In genomic region chr10:39716936-39717335, GRCm38 (mm10) we compare ENCODE assay signal across 23 mouse cellular contexts. TPM values are rescaled to one million over a fixed set of nuclear protein-coding genes. Genes with fewer than 3 reads are reported as not detected.
A peak's percentile ranks its signal among the peaks of the same experiment; 100 is the strongest.
DNase-seq lines count a peak whose midpoint lies in the region; ATAC-seq and TF ChIP-seq lines count a peak whose summit lies in the region.
"Had no signal": no experiment of that assay in that cellular context is flagged by ENCODE, and none has a peak within 500 bp of the region (broad histone marks: within the 10 kb centered on the region; RNA-seq: fewer than 3 reads in every experiment).

No protein-coding gene starts in this region.

- intact Hi-C loops in left cerebral cortex, postnatal 4 days (cut with DNase I): no loop called here

- no peak overlapping the region for H3K4me2 ChIP-seq in heart, embryonic 16.5 days (ENCODE audit: low read depth, low read length)
- H3K4me2 ChIP-seq in intestine, postnatal 0 days (replicated peaks; ENCODE audit: low read depth): no peak overlapping the region
- H3K4me2 ChIP-seq: embryonic facial prominence, embryonic 12.5 days; forebrain, embryonic 12.5 days; heart, embryonic 13.5 days; hindbrain, embryonic 13.5 days; intestine, embryonic 15.5 days had no signal

- 82% methylated on average over 5 of the region's 5 CpGs for WGBS in heart, embryonic 16.5 days
- 84% methylated on average over 5 of the region's 5 CpGs for whole genome bisulfite sequencing in intestine, postnatal 0 days

- no peak overlapping the region for H3K4me3 ChIP-seq in heart, embryonic 16.5 days (ENCODE audit: low read length)
- H3K4me3 ChIP-seq in intestine, postnatal 0 days (ENCODE audit: low read depth, low read length): no peak overlapping the region
- H3K4me3 ChIP-seq: embryonic facial prominence, embryonic 12.5 days; forebrain, embryonic 12.5 days; heart, adult 2 months; heart, embryonic 13.5 days; hindbrain, embryonic 13.5 days; intestine, embryonic 15.5 days had no signal

- H3K36me3 ChIP-seq in heart, embryonic 16.5 days (ENCODE audit: control insufficient read depth, insufficient read depth): no peaks in the 10 kb centered on the region
- no peaks in the 10 kb centered on the region for H3K36me3 ChIP-seq in intestine, postnatal 0 days (ENCODE audit: control insufficient read depth, insufficient read depth)
- H3K36me3 ChIP-seq: embryonic facial prominence, embryonic 12.5 days; hindbrain, embryonic 13.5 days; intestine, embryonic 15.5 days had no signal

- H3K27me3 ChIP-seq in heart, embryonic 16.5 days (ENCODE audit: control insufficient read depth, insufficient read depth, low read length): no peaks in the 10 kb centered on the region
- no peaks in the 10 kb centered on the region for H3K27me3 ChIP-seq in intestine, postnatal 0 days (replicated peaks; ENCODE audit: control insufficient read depth, insufficient read depth, low read length)
- H3K27me3 ChIP-seq: embryonic facial prominence, embryonic 12.5 days; forebrain, embryonic 12.5 days; heart, embryonic 13.5 days; hindbrain, embryonic 13.5 days; intestine, embryonic 15.5 days had no signal

- no peaks in the 10 kb centered on the region for H3K4me1 ChIP-seq in heart, embryonic 16.5 days (ENCODE audit: control insufficient read depth, insufficient read depth, low read length)
- H3K4me1 ChIP-seq in intestine, postnatal 0 days (replicated peaks; ENCODE audit: control insufficient read depth, insufficient read depth, low read length): no peaks in the 10 kb centered on the region
- H3K4me1 ChIP-seq: embryonic facial prominence, embryonic 12.5 days; forebrain, embryonic 12.5 days; hindbrain, embryonic 13.5 days; intestine, embryonic 15.5 days had no signal

- no peaks in the 10 kb centered on the region for H3K9me3 ChIP-seq in heart, embryonic 16.5 days (replicated peaks; ENCODE audit: control insufficient read depth, low read length)
- H3K9me3 ChIP-seq in intestine, postnatal 0 days (ENCODE audit: control insufficient read depth): no peaks in the 10 kb centered on the region
- H3K9me3 ChIP-seq: embryonic facial prominence, embryonic 12.5 days; forebrain, embryonic 12.5 days; G1E; heart, embryonic 13.5 days; hindbrain, embryonic 13.5 days; intestine, embryonic 15.5 days had no signal

- TF ChIP-seq CTCF in intestine, postnatal 0 days (IDR thresholded peaks at IDR 0.05; ENCODE audit: low read depth): no peak

- DNase-seq in heart, adult 9 months (ENCODE audit: low spot score in 2 of 2): no peak
- DNase-seq in thymus, postnatal 14 days: peak; percentile 5
- DNase-seq in thymus, postnatal 0 days (ENCODE audit: low spot score): no peak
- peak; percentile 79 for DNase-seq in R1 (ENCODE audit: low read depth, low spot score)
- no peak for DNase-seq in left cerebral cortex, postnatal 4 days
- DNase-seq: adrenal gland, postnatal 10 days; cerebellum, adult 11 months; cerebellum, adult 8-10 months; cerebellum, postnatal 14 days; embryo, embryonic 11 days; forebrain, postnatal 0 days; gastrocnemius, postnatal 14 days; heart, adult 2 months; heart, postnatal 14 days had no signal

- no peak overlapping the region for H3K27ac ChIP-seq in heart, embryonic 16.5 days (ENCODE audit: low read length)
- H3K27ac ChIP-seq in intestine, postnatal 0 days (ENCODE audit: low read depth, low read length): no peak overlapping the region
- H3K27ac ChIP-seq: embryonic facial prominence, embryonic 12.5 days; forebrain, embryonic 12.5 days; heart, adult 2 months; heart, embryonic 13.5 days; hindbrain, embryonic 13.5 days; intestine, embryonic 15.5 days had no signal

- 0 out of 2 replicates have a peak, but pooled peaks have one; percentile 6 for ATAC-seq in heart, embryonic 16.5 days (replicated peaks; ENCODE audit: extremely low read depth, insufficient read depth, low FRiP score)
- ATAC-seq in megakaryocyte progenitor cell, adult 5-6 weeks (replicated peaks; ENCODE audit: poor library complexity): peak; percentile 34; the same call in 1 of the 2 replicates
- no peak for ATAC-seq in intestine, postnatal 0 days
- ATAC-seq: forebrain, postnatal 0 days; intestine, embryonic 15.5 days had no signal

- H3K9ac ChIP-seq in heart, embryonic 16.5 days (ENCODE audit: low read length): no peak overlapping the region
- no peak overlapping the region for H3K9ac ChIP-seq in intestine, postnatal 0 days (ENCODE audit: low read depth, low read length)
- H3K9ac ChIP-seq: embryonic facial prominence, embryonic 12.5 days; forebrain, embryonic 12.5 days; forebrain, postnatal 0 days; heart, embryonic 13.5 days; hindbrain, embryonic 13.5 days; intestine, embryonic 15.5 days had no signal

RNA-seq across cellular contexts. Expression of gene Rev3l, which starts 15.0 kb away (rescaled TPM):
- 8.4 and 9.3 TPM in 2 replicates for polyA plus RNA-seq in heart, embryonic 16.5 days (2015; fragmentation: Nextera tagmentation; extraction: Ambion mirVana)
- 12.4 and 13.2 TPM in 2 replicates for polyA plus RNA-seq in thymus, postnatal 0 days (2015; fragmentation: Nextera tagmentation; extraction: Ambion mirVana)
- total RNA-seq in megakaryocyte progenitor cell, adult 5-6 weeks (2015): 35.6 and 40.7 TPM in 2 replicates
- total RNA-seq in megakaryocyte progenitor cell, adult 5-6 weeks (2017): 18.8 and 23.7 TPM in 2 replicates
- total RNA-seq in left cerebral cortex, postnatal 4 days (2021): 100 to 1,000 TPM; 117 to 121 TPM
- 7.0 TPM in 2 replicates for polyA plus RNA-seq in intestine, postnatal 0 days (2015; fragmentation: Nextera tagmentation; extraction: Ambion mirVana)

Comparison
In these comparisons a context has a peak if more than half of its experiments do, and no peak if none do; other contexts are left out.
1. DNase-seq: peak in thymus, postnatal 14 days (single experiment) and R1 (single experiment); none in heart, adult 9 months (0 of 2), thymus, postnatal 0 days (single experiment) and left cerebral cortex, postnatal 4 days (single experiment).